Mouse (Mus musculus): ENCODE measurements around the gene Foxo3. TPM values are rescaled to one million over a fixed set of nuclear protein-coding genes. Genes with fewer than 3 reads are reported as not detected.

The Foxo3 gene
- 10 to 100 TPM; 21.6 to 22.6 TPM for total RNA-seq (2021)
- long read RNA-seq, experiment 1, partial matches to known transcripts: 0 of 1 reads
- long read RNA-seq, experiment 1, other reads (novel, unspliced or antisense): 1 of 1 reads
- long read RNA-seq, experiment 2, full-length matches to known transcripts: 1 of 2 reads
- long read RNA-seq, experiment 2, partial matches to known transcripts: 1 of 2 reads
- long read RNA-seq, experiment 2, other reads (novel, unspliced or antisense): 0 of 2 reads

- DNase-seq: peak; percentile 94
Observed at GRCm38 (mm10) chr10:42276507-42277345, at the start of gene Foxo3. TSS of gene Foxo3 (minus strand) at chr10:42276755.

GRCm38 (mm10) chr10:42325305-42325704, 48.8 kb upstream of the Foxo3 start:
- DNase-seq: no peak

- no peak for DNase-seq
Observed at GRCm38 (mm10) chr10:42323978-42324377, 47.4 kb upstream of the Foxo3 start.

GRCm38 (mm10) chr10:42313222-42313786, 36.7 kb upstream of the Foxo3 start:
- no peak for DNase-seq

- no peak for DNase-seq
Observed at GRCm38 (mm10) chr10:42312557-42312956, 36.0 kb upstream of the Foxo3 start.

GRCm38 (mm10) chr10:42308687-42308987, 32.1 kb upstream of the Foxo3 start:
- no peak for DNase-seq

- DNase-seq: peak; percentile 46
Observed at GRCm38 (mm10) chr10:42307980-42308686, 31.6 kb upstream of the Foxo3 start.

- DNase-seq: no peak
Observed at GRCm38 (mm10) chr10:42306422-42306821, 29.9 kb upstream of the Foxo3 start.

- DNase-seq: no peak
Observed at GRCm38 (mm10) chr10:42300805-42301204, 24.2 kb upstream of the Foxo3 start.

GRCm38 (mm10) chr10:42299967-42300366, 23.4 kb upstream of the Foxo3 start:
- DNase-seq: no peak

- no peak for DNase-seq
Observed at GRCm38 (mm10) chr10:42299426-42299825, 22.9 kb upstream of the Foxo3 start.

GRCm38 (mm10) chr10:42297954-42298353, 21.4 kb upstream of the Foxo3 start:
- no peak for DNase-seq

- DNase-seq: no peak
Observed at GRCm38 (mm10) chr10:42297109-42297508, 20.6 kb upstream of the Foxo3 start.

- no peak for DNase-seq
Observed at GRCm38 (mm10) chr10:42296559-42296958, 20.0 kb upstream of the Foxo3 start.

- no peak for DNase-seq
Observed at GRCm38 (mm10) chr10:42295028-42295427, 18.5 kb upstream of the Foxo3 start.

GRCm38 (mm10) chr10:42294392-42294791, 17.8 kb upstream of the Foxo3 start:
- no peak for DNase-seq

- no peak for DNase-seq
Observed at GRCm38 (mm10) chr10:42293877-42294276, 17.3 kb upstream of the Foxo3 start.

GRCm38 (mm10) chr10:42291360-42291759, 14.8 kb upstream of the Foxo3 start:
- no peak for DNase-seq

GRCm38 (mm10) chr10:42287666-42288065, 11.1 kb upstream of the Foxo3 start:
- DNase-seq: no peak

- no peak for DNase-seq
Observed at GRCm38 (mm10) chr10:42278307-42278850, 1.8 kb upstream of the Foxo3 start.

- peak; percentile 98 for DNase-seq
Observed at GRCm38 (mm10) chr10:42277476-42278306, 1.1 kb upstream of the Foxo3 start.

Data from gastrocnemius, postnatal 25 days (tissue).